Mouse (Mus musculus): ENCODE data around the gene H2-Q7.
A peak's percentile ranks its signal among the peaks of the same experiment; 100 is the strongest.
"Not testable (repeated sequence)": the region's sequence is repeated elsewhere in the genome, so short reads cannot be mapped to it uniquely, and the experiment has no call there.

The H2-Q7 gene

DNA sequence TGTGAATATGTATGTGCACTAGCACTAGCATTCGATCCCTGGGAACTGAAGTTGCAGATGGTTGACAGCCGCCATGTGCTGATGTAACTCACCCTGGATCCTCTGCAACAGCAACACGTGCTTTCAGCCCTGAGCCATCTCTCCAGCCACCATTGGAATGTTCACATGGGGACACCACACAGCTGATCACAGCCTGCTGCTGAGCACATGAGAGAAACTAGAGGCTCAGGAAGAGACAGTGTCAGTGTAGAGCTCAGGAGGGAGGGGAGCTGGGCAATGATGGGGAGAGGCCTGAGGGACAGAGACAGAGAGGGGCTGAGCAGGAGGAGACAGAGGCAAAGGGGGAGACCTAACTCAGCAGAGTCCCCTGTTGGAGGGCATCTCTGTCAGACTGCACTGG is 3.4 kb upstream of the H2-Q7 start:
- DNase-seq (ENCODE audit: low read depth, low spot score), result not testable (repeated sequence)

DNA sequence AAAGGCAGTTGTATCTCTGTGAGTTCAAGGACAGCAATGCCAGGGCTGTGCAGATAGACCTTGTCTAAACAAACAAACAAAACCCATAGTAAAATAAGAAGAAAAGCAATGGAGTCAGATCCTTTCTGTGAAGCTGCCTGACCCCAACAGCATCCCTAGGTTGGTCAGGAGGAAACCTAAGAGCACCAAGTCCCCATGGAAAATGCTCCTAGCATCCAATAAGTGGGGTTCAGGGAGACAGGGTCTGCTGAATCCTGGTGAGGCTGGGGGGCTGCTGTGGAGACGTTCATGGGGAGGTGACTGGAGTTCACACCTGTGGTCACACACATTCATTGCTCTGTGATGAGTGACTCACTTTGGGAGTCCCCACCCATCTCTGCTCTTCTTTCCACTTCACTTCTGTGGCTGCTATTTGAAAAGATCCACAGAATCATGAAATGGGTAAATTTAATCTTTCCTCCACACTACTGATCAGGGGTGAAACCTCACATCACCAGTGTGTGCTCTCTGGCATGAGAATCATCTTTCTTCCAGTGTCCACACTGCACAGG is 1.5 kb upstream of the H2-Q7 start:
- not testable (repeated sequence) for DNase-seq (ENCODE audit: low read depth, low spot score)

DNA sequence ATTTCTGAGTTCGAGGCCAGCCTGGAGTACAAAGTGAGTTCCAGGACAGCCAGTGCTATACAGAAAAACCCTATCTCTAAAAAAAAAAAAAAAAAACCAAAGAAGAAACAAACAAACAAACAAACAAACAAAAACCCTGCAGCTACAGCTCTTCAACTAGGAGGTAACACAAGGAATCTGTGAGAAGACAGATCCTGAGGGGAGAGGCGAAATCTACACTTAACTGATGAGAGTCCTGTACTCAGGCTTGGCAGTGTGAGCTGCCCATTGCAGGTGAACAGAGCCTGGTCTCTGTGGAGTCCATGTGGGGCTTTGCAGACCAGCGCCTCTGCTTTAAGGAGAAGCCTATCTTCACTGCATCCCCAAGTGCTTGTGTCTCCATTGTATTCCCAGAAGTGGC is 560 bp upstream of the H2-Q7 start:
- not testable (repeated sequence) for DNase-seq (ENCODE audit: low read depth, low spot score)

DNA sequence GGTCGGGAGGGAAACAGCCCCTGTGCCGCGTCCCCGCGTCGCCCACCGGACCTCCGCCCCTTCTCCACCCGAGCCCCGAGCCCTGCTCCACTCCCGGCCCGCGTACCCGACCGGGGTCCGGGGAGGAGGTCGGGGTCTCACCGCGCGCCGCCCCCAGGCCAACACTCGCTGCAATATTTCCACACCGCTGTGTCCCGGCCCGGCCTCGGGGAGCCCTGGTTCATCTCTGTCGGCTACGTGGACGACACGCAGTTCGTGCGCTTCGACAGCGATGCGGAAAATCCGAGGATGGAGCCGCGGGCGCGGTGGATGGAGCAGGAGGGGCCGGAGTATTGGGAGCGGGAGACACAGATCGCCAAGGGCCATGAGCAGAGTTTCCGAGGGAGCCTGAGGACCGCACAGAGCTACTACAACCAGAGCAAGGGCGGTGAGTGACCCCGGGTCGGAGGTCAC is 366 bp downstream of the H2-Q7 start:
- not testable (repeated sequence) for DNase-seq (ENCODE audit: low read depth, low spot score)

DNA sequence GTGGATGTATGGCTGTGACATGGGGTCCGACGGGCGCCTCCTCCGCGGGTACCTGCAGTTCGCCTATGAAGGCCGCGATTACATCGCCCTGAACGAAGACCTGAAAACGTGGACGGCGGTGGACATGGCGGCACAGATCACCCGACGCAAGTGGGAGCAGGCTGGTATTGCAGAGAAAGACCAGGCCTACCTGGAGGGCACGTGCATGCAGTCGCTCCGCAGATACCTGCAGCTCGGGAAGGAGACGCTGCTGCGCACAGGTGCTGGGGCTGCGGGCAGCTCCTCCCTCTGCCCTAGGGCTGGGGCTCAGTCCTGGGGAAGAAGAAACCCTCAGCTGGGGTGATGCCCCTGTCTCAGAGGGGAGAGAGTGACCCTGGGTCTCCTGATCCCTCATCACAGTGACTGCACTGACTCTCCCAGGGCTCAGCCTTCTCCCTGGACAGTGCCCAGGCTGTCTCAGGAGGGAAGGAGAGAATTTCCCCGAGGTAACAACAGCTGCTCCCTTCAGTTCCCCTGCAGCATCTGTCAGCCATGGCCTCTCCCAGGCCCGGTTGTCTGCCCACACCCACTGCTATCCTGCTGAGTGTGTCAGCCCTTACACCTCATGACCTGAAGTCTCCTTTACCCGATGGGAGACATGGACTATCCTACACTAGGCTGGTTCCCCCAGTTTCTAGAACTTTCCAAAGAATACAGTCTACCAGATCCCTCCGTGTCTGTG is 1.1 kb downstream of the H2-Q7 start:
- not testable (repeated sequence) for DNase-seq (ENCODE audit: low read depth, low spot score)

DNA sequence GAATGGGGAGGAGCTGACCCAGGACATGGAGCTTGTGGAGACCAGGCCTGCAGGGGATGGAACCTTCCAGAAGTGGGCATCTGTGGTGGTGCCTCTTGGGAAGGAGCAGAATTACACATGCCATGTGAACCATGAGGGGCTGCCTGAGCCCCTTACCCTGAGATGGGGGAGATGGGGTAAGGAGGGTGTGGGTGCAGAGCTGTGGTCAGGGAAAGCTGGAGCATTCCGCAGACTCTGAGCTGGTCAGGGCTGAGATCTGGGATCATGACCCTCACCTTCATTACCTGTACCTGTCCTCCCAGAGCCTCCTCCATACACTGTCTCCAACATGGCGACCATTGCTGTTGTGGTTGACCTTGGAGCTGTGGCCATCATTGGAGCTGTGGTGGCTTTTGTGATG is 3.4 kb downstream of the H2-Q7 start:
- DNase-seq (ENCODE audit: low read depth, low spot score), result not testable (repeated sequence)

DNA sequence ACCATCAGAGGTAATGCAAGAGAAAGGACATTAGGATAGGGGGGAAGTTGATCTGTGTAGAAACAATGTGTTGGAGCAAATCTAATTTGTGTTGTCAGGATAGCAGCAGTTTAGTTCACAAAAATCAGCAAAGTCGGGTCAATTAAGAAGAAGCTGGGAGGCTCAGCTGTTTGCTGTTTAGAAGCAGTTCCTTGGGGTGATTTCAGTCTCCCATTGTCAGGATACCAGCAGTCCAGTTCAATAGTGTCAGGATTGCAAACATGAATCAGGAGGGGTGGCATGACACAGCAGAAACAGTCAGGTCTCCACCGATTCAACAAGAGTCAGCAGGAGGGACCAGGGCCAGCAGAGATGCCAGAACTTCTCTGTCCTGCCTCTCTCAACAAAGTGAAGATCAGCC is 5.6 kb downstream of the H2-Q7 start:
- not testable (repeated sequence) for DNase-seq (ENCODE audit: low read depth, low spot score)

DNA sequence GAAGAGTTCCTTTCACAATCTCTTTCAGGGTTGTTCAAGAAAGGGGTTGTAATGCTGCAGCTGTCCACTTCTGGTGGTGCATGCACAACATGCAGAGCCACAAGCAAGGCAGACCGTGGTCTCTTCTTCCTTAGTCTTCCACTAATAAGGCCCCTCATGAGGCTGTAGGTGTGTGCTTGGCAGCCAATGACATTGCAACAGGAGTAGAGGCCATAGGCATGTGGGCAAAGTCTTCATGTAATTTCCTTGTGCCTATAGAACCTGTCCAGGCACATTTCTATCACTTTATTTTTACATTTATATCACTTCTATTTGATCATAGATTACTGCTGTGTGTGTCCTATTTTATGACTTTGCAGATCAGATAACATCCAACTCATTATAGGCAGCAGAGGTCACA is 19.3 kb downstream of the H2-Q7 start:
- DNase-seq (ENCODE audit: low read depth, low spot score), result not testable (repeated sequence)

DNA sequence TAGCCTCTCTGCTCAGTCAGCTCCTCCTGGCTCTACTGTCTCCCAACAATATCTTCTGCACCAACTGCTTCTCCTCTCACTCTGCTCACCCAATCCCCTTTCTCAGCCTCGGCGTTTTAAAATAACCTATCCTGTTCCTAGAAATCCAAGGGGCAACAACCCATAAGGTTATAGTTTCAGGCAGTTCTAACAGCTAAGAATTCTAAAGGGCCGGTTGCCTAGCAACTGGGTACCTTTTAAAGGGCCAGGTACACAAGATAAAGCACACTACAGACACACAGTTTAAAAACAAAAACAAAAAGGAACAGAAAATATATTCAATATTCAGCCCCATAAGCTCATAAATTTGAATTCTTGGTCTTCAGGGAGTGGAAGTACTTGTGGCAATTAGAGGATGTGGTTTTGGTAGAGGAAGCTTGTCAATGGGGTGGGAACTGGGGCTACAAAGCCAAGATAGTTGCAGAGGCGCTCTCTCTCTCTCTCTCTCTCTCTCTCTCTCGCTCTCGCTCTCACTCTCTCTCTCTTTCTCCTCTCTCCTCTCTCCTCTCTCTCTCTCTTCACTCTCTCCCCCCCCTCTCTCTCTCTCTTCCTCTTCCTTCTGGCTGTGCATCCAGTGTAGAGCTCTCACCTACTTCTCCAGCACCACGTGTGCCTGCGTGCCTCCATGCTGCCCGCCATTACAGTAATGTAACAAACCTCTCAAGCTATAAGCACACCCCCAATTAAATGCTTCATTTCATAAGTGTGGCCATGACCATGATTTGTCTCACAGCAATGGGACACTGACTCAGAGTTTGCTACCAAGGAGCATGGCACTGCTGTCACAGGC is 21.8 kb downstream of the H2-Q7 start:
- DNase-seq (ENCODE audit: low read depth, low spot score), result not testable (repeated sequence)

DNA sequence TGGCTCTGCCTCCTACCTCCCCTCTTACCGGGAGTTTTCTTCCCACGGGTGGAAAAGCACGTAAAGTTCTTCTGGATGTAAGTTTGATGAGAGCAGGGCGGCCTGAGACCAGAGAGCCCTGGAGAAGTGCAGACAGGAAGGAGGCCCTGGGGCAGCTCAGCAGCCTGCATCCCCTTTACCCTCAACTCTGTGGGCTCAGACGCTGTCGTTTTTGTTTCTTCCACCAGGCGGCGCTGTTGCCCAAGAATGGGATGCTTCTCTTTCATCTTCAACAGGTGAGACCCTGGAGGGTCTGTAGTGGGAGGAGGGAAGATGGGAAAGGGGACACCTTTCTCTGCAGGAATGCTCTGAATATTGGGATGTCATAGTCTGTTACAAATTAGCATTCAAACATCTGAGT is 26.7 kb downstream of the H2-Q7 start:
- not testable (repeated sequence) for DNase-seq (ENCODE audit: low read depth, low spot score)

DNA sequence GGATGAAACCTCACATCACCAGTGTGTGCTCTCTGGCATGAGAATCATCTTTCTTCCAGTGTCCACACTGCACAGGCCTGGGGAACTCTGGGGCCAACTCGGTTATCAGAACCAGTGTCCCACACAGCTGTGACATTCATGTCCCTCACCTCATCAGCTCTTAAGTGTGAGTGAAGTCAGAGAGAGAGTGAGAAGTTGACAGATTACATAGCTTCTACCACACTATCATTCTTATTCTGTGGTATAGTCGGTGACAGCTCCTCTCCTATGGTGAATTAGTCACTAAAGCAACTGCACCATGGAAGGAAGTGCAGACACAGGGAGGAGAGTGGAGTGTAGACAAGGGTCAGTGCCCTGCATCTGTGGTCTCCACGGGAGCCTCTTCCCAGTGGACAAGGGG is 30.0 kb downstream of the H2-Q7 start:
- not testable (repeated sequence) for DNase-seq (ENCODE audit: low read depth, low spot score)

DNA sequence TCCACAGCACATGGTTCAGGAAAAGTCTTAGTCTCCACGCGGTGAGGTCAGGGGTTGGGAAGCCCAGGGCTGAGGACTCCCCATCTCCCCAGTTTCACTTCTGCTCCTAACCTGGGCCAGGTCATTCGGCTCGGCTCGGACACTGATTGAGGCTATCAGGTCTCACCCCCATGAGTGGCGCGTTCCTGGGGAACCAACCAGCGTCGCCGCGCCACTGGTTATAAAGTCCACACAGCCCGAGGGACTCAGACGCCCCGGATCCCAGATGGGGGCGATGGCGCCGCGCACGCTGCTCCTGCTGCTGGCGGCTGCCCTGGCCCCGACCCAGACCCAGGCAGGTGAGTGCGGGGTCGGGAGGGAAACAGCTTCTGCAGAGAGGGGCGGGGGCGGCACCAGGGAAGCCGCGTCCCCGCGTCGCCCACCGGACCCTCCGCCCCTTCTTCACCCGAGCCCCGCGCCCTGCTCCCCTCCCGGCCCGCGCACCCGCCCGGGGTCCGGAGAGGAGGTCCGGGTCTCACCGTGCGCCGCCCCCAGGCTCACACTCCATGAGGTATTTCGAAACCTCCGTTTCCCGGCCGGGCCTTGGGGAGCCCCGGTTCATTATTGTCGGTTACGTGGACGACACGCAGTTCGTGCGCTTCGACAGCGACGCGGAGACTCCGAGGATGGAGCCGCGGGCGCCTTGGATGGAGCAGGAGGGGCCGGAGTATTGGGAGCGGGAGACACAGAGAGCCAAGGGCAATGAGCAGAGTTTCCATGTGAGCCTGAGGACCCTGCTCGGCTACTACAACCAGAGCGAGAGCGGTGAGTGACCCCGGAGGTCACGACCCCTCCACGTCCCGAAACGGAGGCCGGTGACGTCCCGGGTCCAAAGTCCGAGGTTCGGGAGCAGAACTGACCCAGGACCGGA is 31.1 kb downstream of the H2-Q7 start, which contains the start of gene H2-Q10:
H2-Q10 (plus strand) TSS at position 248 of the 910 bp plus-strand sequence.
- no peak for DNase-seq (ENCODE audit: low read depth, low spot score)

DNA sequence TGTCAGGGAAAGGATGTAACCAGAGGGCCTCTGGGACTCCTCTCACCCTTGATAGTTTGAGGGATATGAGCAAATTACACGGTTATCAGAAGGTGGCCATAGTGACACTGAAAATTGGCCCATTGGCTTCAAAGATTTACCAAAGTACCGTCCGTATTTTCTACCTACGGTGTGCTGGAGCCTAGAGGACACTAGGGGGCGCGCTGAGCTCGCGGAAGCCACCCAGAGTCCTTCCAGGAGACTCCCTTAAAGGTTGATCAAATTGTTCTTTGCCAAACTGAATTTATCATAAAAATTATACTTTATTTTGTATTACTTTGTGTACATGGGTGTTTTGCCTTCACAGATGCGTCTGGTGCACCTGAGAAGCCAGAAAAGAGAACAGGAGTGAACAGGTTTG is 45.1 kb downstream of the H2-Q7 start:
- peak; percentile 20 for DNase-seq (ENCODE audit: low read depth, low spot score)

DNA sequence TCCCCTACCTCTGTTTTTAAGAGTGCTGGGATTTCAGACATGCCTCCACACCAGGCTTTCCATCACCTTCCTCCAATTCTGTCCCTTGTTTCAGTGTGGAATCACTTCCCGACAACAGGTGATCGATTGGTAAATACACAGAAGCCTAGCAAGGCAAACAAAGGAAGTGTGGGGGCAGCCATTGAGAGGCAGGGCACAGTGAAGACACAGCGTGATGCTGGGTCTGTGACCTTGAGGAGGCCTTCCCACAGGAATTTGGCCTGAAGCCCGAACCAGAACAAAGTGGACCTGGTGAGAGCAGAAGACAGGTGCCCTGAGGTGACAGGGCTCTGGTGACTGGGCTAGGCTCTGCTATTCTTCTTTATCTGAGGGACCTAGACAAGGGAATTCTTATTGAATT is 46.7 kb downstream of the H2-Q7 start:
- DNase-seq (ENCODE audit: low read depth, low spot score), result no peak

DNA sequence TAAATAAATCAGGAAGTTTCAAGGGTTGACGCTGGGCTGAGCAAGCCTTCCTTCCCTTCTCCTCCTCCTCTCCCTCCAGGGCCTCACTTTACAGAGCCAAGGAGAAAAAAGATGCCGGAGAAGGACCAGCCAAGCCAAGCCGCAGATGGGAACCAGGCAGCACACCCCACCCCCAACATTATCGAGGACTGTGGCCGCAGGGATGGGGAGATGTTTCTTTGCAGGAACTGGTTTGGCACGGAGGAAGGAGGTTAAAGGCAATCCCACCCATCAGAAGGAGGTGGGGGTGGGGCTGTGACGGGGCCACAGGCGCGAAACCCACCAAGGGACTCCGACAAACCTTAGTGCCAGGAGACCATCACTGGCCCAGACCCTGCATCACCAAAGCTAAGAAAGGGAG is 47.8 kb downstream of the H2-Q7 start:
- DNase-seq (ENCODE audit: low read depth, low spot score), result no peak

DNA sequence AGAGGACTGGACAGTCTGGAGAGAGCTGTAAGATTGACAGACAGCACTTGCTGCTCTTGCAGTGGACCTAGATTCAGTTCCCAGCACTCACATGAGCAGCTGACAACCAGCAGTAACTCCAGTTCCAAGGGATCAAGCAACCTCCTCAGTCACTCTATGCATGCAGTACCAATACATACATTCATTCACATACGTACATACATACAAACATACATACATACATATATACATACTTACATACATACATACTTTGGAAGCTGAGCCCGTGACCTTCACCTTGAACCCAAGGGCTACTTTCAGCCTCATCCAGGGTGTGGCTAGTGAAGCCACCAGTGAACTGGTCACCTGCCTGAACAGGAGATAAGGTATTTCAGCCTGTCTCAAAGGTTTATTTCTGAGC is 49.1 kb downstream of the H2-Q7 start:
- DNase-seq (ENCODE audit: low read depth, low spot score), result no peak

DNA sequence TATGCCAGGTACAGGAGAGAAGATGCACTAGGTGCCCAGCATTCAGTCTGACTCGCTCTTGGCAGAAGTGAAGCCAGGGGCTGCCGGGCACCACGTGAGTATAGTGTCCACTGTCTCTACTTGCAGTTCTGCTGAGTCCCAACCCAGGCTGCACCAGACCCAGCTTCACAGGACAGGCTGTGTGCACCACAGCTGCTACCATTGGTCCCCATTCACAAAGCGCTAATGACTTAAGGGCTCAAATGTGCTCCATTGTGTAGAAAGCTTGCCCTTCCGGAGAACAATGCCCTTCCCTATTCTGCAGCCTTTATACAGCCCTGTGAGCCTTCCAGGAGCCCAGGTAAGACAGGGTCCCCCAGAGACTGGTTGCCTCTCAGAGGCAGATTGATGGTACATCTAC is 51.4 kb downstream of the H2-Q7 start:
- no peak for DNase-seq (ENCODE audit: low read depth, low spot score)
